Mouse (Mus musculus): ENCODE results near the gene Epha10. TPM values are rescaled to one million over a fixed set of nuclear protein-coding genes. Genes with fewer than 3 reads are reported as not detected.

The Epha10 gene
- 14.7 and 23.8 TPM in 2 replicates for polyA plus RNA-seq (2012; rRNA removed)

DNA sequence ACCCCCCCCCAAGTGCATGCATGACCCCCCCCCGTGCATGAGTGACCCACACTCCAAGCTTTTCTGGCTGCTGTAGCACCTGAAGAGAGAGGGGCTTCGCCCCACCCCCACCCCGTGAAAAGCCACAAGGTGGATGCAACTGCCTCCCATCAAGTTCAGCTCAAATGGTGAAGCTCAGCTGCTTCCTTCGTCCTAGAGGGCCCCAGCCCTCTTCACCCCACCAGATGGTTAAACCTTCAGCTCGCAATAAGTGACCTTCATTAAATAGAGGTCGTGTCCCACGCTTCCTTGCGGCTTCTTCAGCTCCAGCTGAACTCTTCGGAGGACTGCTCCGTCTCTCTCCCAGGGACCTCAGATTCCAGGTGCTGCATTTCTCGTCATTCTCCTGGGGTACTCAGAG is at the start of gene Epha10:
Epha10 (plus strand) TSS at position 301 of the 400 bp plus-strand sequence.

GRCm38 (mm10) chr4:124850261-124850913 is 30.3 kb upstream of the Epha10 start, which contains the start of gene Yrdc:
Gene Yrdc, plus strand, starts transcription at chr4:124850679.

DNA sequence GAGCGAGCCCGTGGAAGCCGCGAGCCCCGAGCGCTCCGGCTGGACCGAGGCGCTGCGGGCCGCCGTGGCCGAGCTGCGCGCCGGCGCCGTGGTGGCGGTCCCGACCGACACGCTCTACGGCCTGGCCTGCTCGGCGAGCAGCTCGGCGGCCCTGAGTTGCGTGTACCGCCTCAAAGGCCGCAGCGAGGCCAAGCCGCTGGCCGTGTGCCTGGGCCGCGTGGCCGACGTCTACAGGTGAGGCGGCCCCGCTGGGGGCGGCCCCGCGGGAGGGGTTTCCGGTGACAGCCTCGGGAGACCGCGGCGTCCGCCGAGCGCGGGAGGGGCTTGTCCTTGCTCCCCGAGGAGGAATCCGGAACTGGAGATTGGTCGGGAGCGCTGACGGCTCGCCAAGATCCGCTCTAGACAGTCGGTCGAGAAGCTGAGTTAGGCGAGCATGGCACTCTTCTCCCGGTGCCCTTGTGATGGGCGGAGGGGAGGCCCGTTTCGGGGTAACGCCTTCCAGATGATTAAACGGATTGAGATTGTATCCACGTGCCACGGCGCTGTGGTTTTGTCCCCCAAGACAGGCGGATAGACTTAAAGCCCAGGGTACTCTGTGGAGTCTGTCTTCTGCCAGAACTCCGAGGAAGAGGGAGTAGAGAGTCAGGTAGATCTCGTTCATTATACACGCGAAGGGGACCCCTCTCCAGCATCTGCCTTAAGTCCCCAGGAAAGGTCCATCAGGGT is 29.6 kb upstream of the Epha10 start, which contains the start of gene 1110065P20Rik:
1110065P20Rik (minus strand) TSS at position 264 of the 726 bp plus-strand sequence.

DNA sequence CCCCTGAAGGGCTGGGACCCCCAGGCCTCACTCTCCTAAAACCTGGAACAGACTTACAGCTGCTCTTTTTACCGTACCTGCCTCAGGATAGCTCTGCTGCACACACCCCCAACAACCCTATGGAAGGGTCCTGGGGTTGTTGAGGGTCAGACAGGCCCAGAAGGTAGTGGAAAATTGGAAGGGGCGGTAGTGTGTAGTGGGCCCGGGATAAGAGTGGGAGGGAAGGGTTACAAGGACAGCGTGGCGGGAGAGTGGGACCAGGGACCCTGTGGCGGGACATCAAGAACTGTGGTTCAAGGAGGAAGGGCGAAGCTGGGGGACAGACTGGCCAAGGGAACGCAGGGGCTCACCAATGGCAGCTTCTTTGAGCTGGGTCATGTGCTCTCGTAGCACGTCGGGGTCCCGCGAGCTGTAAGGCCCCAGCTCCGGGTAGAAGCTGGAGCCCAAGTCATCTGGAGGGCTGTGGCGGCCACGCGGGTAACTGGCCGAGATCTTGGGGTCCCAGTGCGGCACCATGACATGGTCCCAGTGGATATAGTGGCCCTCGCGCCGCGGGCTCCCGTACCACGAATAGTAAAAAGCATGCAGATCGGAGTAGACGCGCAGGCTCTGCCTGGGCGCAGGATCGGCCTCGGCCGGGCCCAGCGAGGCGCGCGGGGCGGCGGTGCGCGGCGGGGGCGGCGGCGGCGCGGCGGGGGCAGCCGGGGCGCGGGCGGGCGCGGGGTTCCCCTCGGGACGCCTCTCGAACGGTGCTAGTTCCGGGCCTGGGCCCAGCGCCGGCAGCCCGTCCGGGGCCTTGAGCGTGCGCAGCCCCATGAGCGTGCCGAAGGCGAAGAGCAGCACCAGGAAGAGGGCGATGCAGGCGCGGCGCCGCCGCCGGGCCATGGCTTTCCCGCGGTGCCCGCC is 19.2 kb upstream of the Epha10 start, which contains the start of gene Maneal:
Maneal (minus strand) TSS at position 889 of the 906 bp plus-strand sequence.

DNA sequence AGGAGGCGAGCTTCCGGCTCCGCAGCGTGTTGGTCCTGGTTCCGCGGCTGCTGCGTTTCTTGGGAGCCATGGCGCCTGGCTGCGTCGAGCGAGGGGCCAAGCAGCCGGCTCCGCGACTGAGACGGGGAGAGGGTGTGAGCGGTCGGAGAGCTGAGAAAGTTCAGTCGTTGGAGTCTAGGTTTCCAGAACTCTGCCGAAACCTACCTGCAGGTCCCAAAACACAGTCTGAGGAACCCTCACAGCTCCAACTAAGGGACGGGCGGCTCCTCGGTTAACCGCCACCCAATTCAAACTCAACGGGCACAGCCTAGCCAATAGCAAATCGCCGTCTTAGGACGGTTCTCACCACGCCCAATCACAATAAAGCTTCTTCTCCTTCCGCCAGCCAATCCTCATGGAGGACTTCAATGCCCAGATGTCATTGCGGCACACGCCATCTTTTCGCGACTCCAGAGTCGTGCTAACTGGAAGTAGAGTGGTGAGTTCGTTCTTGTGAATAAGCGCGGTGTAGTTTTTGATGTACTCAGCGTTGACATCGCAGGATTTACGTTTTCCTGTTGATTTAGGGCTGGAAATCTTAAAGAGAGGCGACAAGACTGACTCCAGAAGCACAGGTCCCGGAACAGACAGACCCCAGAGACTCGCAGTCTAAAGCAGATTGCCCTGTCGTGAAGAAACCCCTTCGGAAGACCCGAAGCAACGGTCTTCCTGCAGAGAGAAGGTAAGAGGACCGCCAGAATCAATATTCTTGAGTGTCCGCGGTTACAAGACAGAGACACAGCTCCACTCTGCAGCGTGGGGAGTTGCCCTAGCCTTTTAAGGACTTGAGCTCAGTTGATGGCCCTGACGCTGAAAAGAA is 56.1 kb downstream of the Epha10 start, which contains the start of gene 9930104L06Rik:
9930104L06Rik (plus strand) TSS at position 436 of the 859 bp plus-strand sequence.

DNA sequence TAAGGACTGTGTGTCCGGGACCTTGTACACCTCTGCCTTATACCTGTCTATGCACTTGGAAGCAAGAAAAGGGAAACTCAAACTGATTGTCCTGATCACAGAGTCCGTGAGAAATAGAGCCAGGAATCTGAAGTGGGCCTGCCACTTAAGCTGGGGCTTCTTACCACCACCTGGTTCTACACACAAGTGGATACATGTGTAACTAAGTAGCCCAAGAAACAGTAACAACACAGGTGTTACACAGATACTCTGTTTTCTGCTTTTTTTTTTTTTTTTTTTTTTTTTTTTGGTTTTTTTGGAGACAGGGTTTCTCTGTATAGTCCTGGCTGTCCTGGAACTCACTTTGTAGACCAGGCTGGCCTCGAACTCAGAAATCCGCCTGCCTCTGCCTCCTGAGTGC is 58.5 kb downstream of the Epha10 start, which contains the start of gene Cdca8:
Cdca8 (minus strand) TSS at position 101 of the 400 bp plus-strand sequence.

Other genes with a start within 250 kb of the Epha10 start
- 8.9 and 20.5 TPM in 2 replicates for gene Pou3f1, start 224.1 kb upstream of the Epha10 start, polyA plus RNA-seq (2012; rRNA removed)
- gene Utp11, start 187.3 kb upstream of the Epha10 start, polyA plus RNA-seq (2012; rRNA removed) = 49.1 and 57.2 TPM in 2 replicates
- 8.3 and 17.6 TPM in 2 replicates for gene Fhl3, start 180.2 kb upstream of the Epha10 start, polyA plus RNA-seq (2012; rRNA removed)
- 128 and 180 TPM in 2 replicates for gene Sf3a3, start 166.1 kb upstream of the Epha10 start, polyA plus RNA-seq (2012; rRNA removed)
- 28.1 and 28.8 TPM in 2 replicates for gene Inpp5b, start 139.0 kb upstream of the Epha10 start, polyA plus RNA-seq (2012; rRNA removed)
- gene Mtf1, start 78.8 kb upstream of the Epha10 start, polyA plus RNA-seq (2012; rRNA removed) = 13.6 and 14.1 TPM in 2 replicates
- 38.0 and 42.1 TPM in 2 replicates for gene Yrdc, start 30.2 kb upstream of the Epha10 start, polyA plus RNA-seq (2012; rRNA removed)
- gene 1110065P20Rik, start 29.7 kb upstream of the Epha10 start, polyA plus RNA-seq (2012; rRNA removed) = 31.7 and 41.7 TPM in 2 replicates
- gene Maneal, start 18.7 kb upstream of the Epha10 start, polyA plus RNA-seq (2012; rRNA removed) = 11.1 and 14.1 TPM in 2 replicates
- 22.9 and 30.3 TPM in 2 replicates for gene 9930104L06Rik, start 56.1 kb downstream of the Epha10 start, polyA plus RNA-seq (2012; rRNA removed)
- gene Cdca8, start 58.4 kb downstream of the Epha10 start, polyA plus RNA-seq (2012; rRNA removed) = 107 and 124 TPM in 2 replicates
- 26.2 and 90.0 TPM in 2 replicates for gene Rspo1, start 105.5 kb downstream of the Epha10 start, polyA plus RNA-seq (2012; rRNA removed)
- 107 and 146 TPM in 2 replicates for gene Gnl2, start 135.7 kb downstream of the Epha10 start, polyA plus RNA-seq (2012; rRNA removed)
- 0.31 and 0.68 TPM in 2 replicates for gene Dnali1, start 184.8 kb downstream of the Epha10 start, polyA plus RNA-seq (2012; rRNA removed)
- gene Snip1, start 185.8 kb downstream of the Epha10 start, polyA plus RNA-seq (2012; rRNA removed) = 21.8 and 22.8 TPM in 2 replicates
- 91.4 and 122 TPM in 2 replicates for gene Meaf6, start 204.2 kb downstream of the Epha10 start, polyA plus RNA-seq (2012; rRNA removed)
- gene Zc3h12a, start 246.9 kb downstream of the Epha10 start, polyA plus RNA-seq (2012; rRNA removed) = 0.88 and 1.1 TPM in 2 replicates

All from central nervous system, embryonic 11.5 days (tissue).